Mouse (Mus musculus): ENCODE measurements around the gene Lpp.

- TF ChIP-seq CTCF (IDR thresholded peaks at IDR 0.05; ENCODE audit: borderline replicate concordance, insufficient read depth, low read depth, low read length) (no peak), POLR2A (IDR thresholded peaks at IDR 0.05; ENCODE audit: borderline replicate concordance, insufficient read depth, low read length) (no peak)
Observed at GRCm38 (mm10) chr16:24777053-24777452, 383.7 kb downstream of the Lpp start.

Data from cerebellum, adult 2 months (tissue).